Mouse (Mus musculus) ES-E14 (cell line): ENCODE results near the gene Sertad3. TPM values are rescaled to one million over a fixed set of nuclear protein-coding genes. Genes with fewer than 3 reads are reported as not detected.

Experiments
- DNase-seq: peaks from one replicate; pipeline ENCODE4 v3.0.0-alpha.2; 2013; ENCODE audit warnings: low read depth, low spot score
- H3K27ac ChIP-seq: 2 replicates; pipeline ENCODE4 v1.5.1; 2012; ENCODE audit warnings: low read depth, mild to moderate bottlenecking, low read length, moderate library complexity, mixed read lengths; ENCODE audit not compliant: poor library complexity, insufficient read depth, severe bottlenecking
- H3K36me3 ChIP-seq: 2 replicates; pipeline ENCODE4 v1.6.1; 2012; ENCODE audit warnings: mild to moderate bottlenecking, low read length, moderate library complexity, mixed read lengths; ENCODE audit not compliant: control insufficient read depth, poor library complexity, insufficient read depth, severe bottlenecking
- H3K4me1 ChIP-seq, 2 experiments: fragments of 150-350 bp in 1 of 2; sonication (generic) in 1 of 2; 2 replicates each; pipeline ENCODE4 v1.6.1; 2012; ENCODE audit warnings: low read length in 2 of 2, mild to moderate bottlenecking in 1 of 2, mixed read lengths in 1 of 2; ENCODE audit not compliant: control insufficient read depth in 2 of 2, insufficient read depth in 2 of 2, poor library complexity in 1 of 2
- H3K4me3 ChIP-seq, 2 experiments: fragments of 150-350 bp in 1 of 2; sonication (generic) in 1 of 2; 2 replicates each; pipeline ENCODE4 v1.5.1; 2012; ENCODE audit warnings: low read length in 2 of 2, low read depth in 1 of 2, mild to moderate bottlenecking in 1 of 2, mixed read lengths in 1 of 2; ENCODE audit not compliant: insufficient read depth in 1 of 2, poor library complexity in 1 of 2, severe bottlenecking in 1 of 2
- H3K9ac ChIP-seq: 2 replicates; pipeline ENCODE4 v1.6.1; 2012; ENCODE audit warnings: low read depth, mild to moderate bottlenecking, low read length, mixed read lengths; ENCODE audit not compliant: poor library complexity, insufficient read depth, severe bottlenecking
- H3K9me3 ChIP-seq: fragments of 150-350 bp; sonication (generic); 2 replicates; pipeline ENCODE4 v1.6.1; 2012; ENCODE audit warnings: low read depth, mild to moderate bottlenecking, low read length; ENCODE audit not compliant: control insufficient read depth, insufficient read depth
- CHD2 ChIP-seq: IDR thresholded peaks from 2 replicates; pipeline ENCODE4 v1.6.1; 2014; ENCODE audit warnings: mild to moderate bottlenecking, low read depth, low read length, inconsistent platforms
- HCFC1 ChIP-seq: IDR thresholded peaks from 2 replicates; pipeline ENCODE4 v1.6.1; 2012; ENCODE audit warnings: low read length, inconsistent platforms, borderline replicate concordance; ENCODE audit not compliant: insufficient read depth
- MAFK ChIP-seq: IDR thresholded peaks from 2 replicates; pipeline ENCODE4 v1.6.1; 2014; ENCODE audit warnings: mild to moderate bottlenecking, low read depth, low read length, inconsistent platforms; ENCODE audit not compliant: insufficient read depth
- ZC3H11A ChIP-seq: IDR thresholded peaks from 2 replicates; pipeline ENCODE4 v1.6.1; 2012; ENCODE audit warnings: low read depth, mild to moderate bottlenecking, inconsistent platforms, low read length, borderline replicate concordance
- ZNF384 ChIP-seq: IDR thresholded peaks from 2 replicates; pipeline ENCODE4 v1.6.1; 2012; ENCODE audit warnings: low read depth, low read length, inconsistent platforms
- in situ Hi-C, 2 experiments: fragments of 600-800 bp; cut with MboI; formaldehyde crosslinking; loops; one replicate each; pipeline ENCODE4 v1.15.1; 2025; ENCODE audit warnings: low sequenced_read_pairs in 2 of 2, inconsistent platforms in 1 of 2; ENCODE audit not compliant: unreplicated experiment in 2 of 2
- total RNA-seq: library from RNA; depleted of rRNA; stranded (reverse); fragments of 300-350 nt; gene quantifications from 2 replicates; pipeline ENCODE4 v1.2.3, GENCODE M21; 2012

Sertad3 gene
- total RNA-seq, 1 experiment, result 5.4 TPM

GRCm38 (mm10) chr7:27471390-27472120, 2.0 kb upstream of the Sertad3 start:
- in situ Hi-C loops, result no loop called here
- H3K9me3 ChIP-seq, result no peaks in the 10 kb centered on the region

GRCm38 (mm10) chr7:27472596-27472995, 972 bp upstream of the Sertad3 start:
- 0 out of 2 replicates have a peak, but pooled peaks cover 4% of the 10 kb centered on the region for H3K36me3 ChIP-seq
- TF ChIP-seq ZNF384 (no peak), MAFK (no peak), ZC3H11A (no peak), CHD2 (no peak), HCFC1 (no peak)
- H3K9me3 ChIP-seq, result no peaks in the 10 kb centered on the region
- peak overlapping the region; percentile 53; the same call in 1 of the 2 replicates for H3K9ac ChIP-seq
- DNase-seq, result no peak
- in situ Hi-C loops, result no loop called here
- no peak overlapping the region; the same call in 1 of the 2 replicates for H3K27ac ChIP-seq
- peaks cover 5 to 13% of the 10 kb centered on the region in 2 experiments; a peak in 2 of 4 replicates for H3K4me1 ChIP-seq
- H3K4me3 ChIP-seq, result peak overlapping the region; percentile 5 to 85; a peak in 2 of 4 replicates

More at GRCm38 (mm10) chr7:27471390-27472120, 2.0 kb upstream of the Sertad3 start:
- no peak for DNase-seq
- no peak overlapping the region for H3K27ac ChIP-seq
- H3K4me1 ChIP-seq, result peaks cover 5 to 15% of the 10 kb centered on the region in 2 experiments; a peak in 2 of 4 replicates
- H3K9ac ChIP-seq, result no peak overlapping the region
- H3K36me3 ChIP-seq, result 0 out of 2 replicates have a peak, but pooled peaks cover 4% of the 10 kb centered on the region
- TF ChIP-seq MAFK (no peak), ZC3H11A (no peak), HCFC1 (no peak), ZNF384 (no peak), CHD2 (no peak)
- H3K4me3 ChIP-seq, result no peak overlapping the region

- H3K9me3 ChIP-seq, result no peaks in the 10 kb centered on the region
- 0 out of 2 replicates have a peak, but pooled peaks cover 4% of the 10 kb centered on the region for H3K36me3 ChIP-seq
- peak overlapping the region; percentile 66 for H3K9ac ChIP-seq
- no peak for TF ChIP-seq ZC3H11A
- no peak for TF ChIP-seq ZNF384
- no peak for TF ChIP-seq HCFC1
- H3K4me3 ChIP-seq, result peak overlapping the region; percentile 78 to 85
- no peak for DNase-seq
- peaks cover 5 to 10% of the 10 kb centered on the region in 2 experiments; a peak in 2 of 4 replicates for H3K4me1 ChIP-seq
- H3K27ac ChIP-seq, result 0 out of 2 replicates have a peak overlapping the region, but pooled peaks have one; percentile 7
- in situ Hi-C loops, result no loop called here
These were observed 394 bp downstream of the Sertad3 start for GRCm38 (mm10) chr7:27473835-27474489.

GRCm38 (mm10) chr7:27474490-27474954, 954 bp downstream of the Sertad3 start:
- peak; percentile 99 for DNase-seq
- 0 out of 2 replicates have a peak, but pooled peaks cover 4% of the 10 kb centered on the region for H3K36me3 ChIP-seq
- H3K9me3 ChIP-seq, result no peaks in the 10 kb centered on the region
- in situ Hi-C loops, result no loop called here
- no peak for TF ChIP-seq ZC3H11A
- TF ChIP-seq ZNF384, result no peak
- peak; percentile 98 for TF ChIP-seq HCFC1
- no peak for TF ChIP-seq MAFK
- TF ChIP-seq CHD2, result peak; percentile 66
- peaks cover 5 to 10% of the 10 kb centered on the region in 2 experiments; a peak in 2 of 4 replicates for H3K4me1 ChIP-seq
- 0 out of 2 replicates have a peak overlapping the region, but pooled peaks have one; percentile 7 for H3K27ac ChIP-seq
- H3K4me3 ChIP-seq, result peak overlapping the region; percentile 78 to 85
- H3K9ac ChIP-seq, result peak overlapping the region; percentile 66
